Mouse (Mus musculus) G1E (cell line): ENCODE data around the gene Rhbdf2.

Source experiments
- CTCF ChIP-seq: IDR thresholded peaks from 2 replicates; pipeline ENCODE4 v1.5.1; 2012; ENCODE audit warnings: low read depth, low read length, inconsistent platforms, mixed read lengths
- POLR2AphosphoS5 ChIP-seq: IDR thresholded peaks from 2 replicates; pipeline ENCODE4 v1.6.1; 2012; ENCODE audit warnings: low read depth, low read length, inconsistent platforms; ENCODE audit not compliant: insufficient replicate concordance
- TAL1 ChIP-seq: conservative IDR thresholded peaks from 2 replicates; pipeline ENCODE4 v1.6.1; 2012; ENCODE audit warnings: low read depth, low read length, inconsistent platforms, mixed read lengths

- no peak for TF ChIP-seq CTCF
- TF ChIP-seq TAL1: no peak
- TF ChIP-seq POLR2AphosphoS5: no peak
Observed at GRCm38 (mm10) chr11:116632962-116633361, 6.1 kb upstream of the Rhbdf2 start.
